ENCODE assay signal across 9 mouse cellular contexts in the genomic region with DNA sequence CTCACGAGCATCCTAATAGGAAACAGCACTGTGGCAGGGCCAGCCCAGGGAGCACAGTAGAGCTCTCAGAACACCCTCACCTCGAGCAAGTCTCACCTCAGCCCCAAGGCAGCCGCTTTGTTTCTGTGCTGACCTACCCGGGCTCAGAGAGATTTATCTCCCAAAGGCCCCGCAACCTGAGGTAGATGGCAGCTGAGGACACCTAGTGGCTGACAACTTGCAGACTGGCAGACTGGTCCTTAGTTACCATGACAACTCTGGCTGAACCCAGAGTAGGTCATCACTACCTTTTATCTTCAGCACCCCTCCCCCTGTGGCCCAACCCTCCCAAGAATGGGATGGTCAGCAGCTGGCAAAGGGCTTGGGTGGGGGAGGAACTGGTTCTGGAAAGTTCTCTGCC. TPM values are rescaled to one million over a fixed set of nuclear protein-coding genes. Genes with fewer than 3 reads are reported as not detected.
DNase-seq lines count a peak whose midpoint lies in the region; ATAC-seq and TF ChIP-seq lines count a peak whose summit lies in the region.
"Had no signal": no experiment of that assay in that cellular context is flagged by ENCODE, and none has a peak within 500 bp of the region (broad histone marks: within the 10 kb centered on the region; RNA-seq: fewer than 3 reads in every experiment).

No protein-coding gene starts in this region.

- WGBS in forebrain, embryonic 11.5 days: 23% methylated on average over 5 of the region's 5 CpGs
- WGBS in forebrain, embryonic 16.5 days: 16% methylated on average over 5 of the region's 5 CpGs
- 43% methylated on average over 5 of the region's 5 CpGs for WGBS in lung, adult 2 months

- TF ChIP-seq CTCF in lung, adult 2 months (IDR thresholded peaks at IDR 0.05; ENCODE audit: insufficient read depth, low read length): peak; percentile 31; the same call in 1 of the 2 replicates

- H3K27ac ChIP-seq in forebrain, embryonic 11.5 days (ENCODE audit: low read depth, low read length): no peak overlapping the region
- H3K27ac ChIP-seq in forebrain, embryonic 16.5 days (ENCODE audit: low read length): no peak overlapping the region
- H3K27ac ChIP-seq: limb, embryonic 15.5 days had no signal

- H3K9ac ChIP-seq in forebrain, embryonic 11.5 days (ENCODE audit: low read length): no peak overlapping the region
- no peak overlapping the region for H3K9ac ChIP-seq in forebrain, embryonic 16.5 days (replicated peaks; ENCODE audit: low read depth, low read length)
- H3K9ac ChIP-seq: limb, embryonic 15.5 days had no signal

- no peak overlapping the region for H3K4me2 ChIP-seq in forebrain, embryonic 11.5 days (ENCODE audit: low read depth, low read length, severe bottlenecking)
- H3K4me2 ChIP-seq in forebrain, embryonic 16.5 days (ENCODE audit: low read length): no peak overlapping the region
- H3K4me2 ChIP-seq: limb, embryonic 15.5 days had no signal

- H3K4me3 ChIP-seq in forebrain, embryonic 11.5 days (ENCODE audit: low read depth, low read length): no peak overlapping the region
- H3K4me3 ChIP-seq in forebrain, embryonic 16.5 days (replicated peaks; ENCODE audit: low read length): no peak overlapping the region
- H3K4me3 ChIP-seq in lung, adult 2 months (replicated peaks; ENCODE audit: extremely low read depth, low read depth, low read length): no peak overlapping the region
- H3K4me3 ChIP-seq: limb, embryonic 15.5 days had no signal

- DNase-seq in forebrain, embryonic 11.5 days (ENCODE audit: low spot score): peak; percentile 61
- DNase-seq in lung, adult 2 months: no peak
- no peak for DNase-seq in lung, adult 18-20 months
- peak; percentile 82 for DNase-seq in ZHBTc4 (ENCODE audit: low read depth, low spot score)
- DNase-seq in lung, postnatal 36 days: peak; percentile 31
- DNase-seq in layer of hippocampus, adult 9-10 months (ENCODE audit: low spot score): no peak

- no peaks in the 10 kb centered on the region for H3K36me3 ChIP-seq in forebrain, embryonic 11.5 days (ENCODE audit: control insufficient read depth, insufficient read depth, low read length)
- no peaks in the 10 kb centered on the region for H3K36me3 ChIP-seq in forebrain, embryonic 16.5 days (ENCODE audit: control insufficient read depth, insufficient read depth)
- H3K36me3 ChIP-seq: limb, embryonic 15.5 days had no signal

- TF ChIP-seq POLR2A in lung, adult 2 months (IDR thresholded peaks at IDR 0.05; ENCODE audit: borderline replicate concordance, extremely low read depth, low read depth, low read length): no peak

- no peaks in the 10 kb centered on the region for H3K27me3 ChIP-seq in forebrain, embryonic 11.5 days (ENCODE audit: control insufficient read depth, insufficient read depth, low read length)
- H3K27me3 ChIP-seq in forebrain, embryonic 16.5 days (replicated peaks; ENCODE audit: control insufficient read depth, insufficient read depth, low read length): no peaks in the 10 kb centered on the region
- H3K27me3 ChIP-seq: limb, embryonic 15.5 days had no signal

- ATAC-seq in forebrain, embryonic 11.5 days (replicated peaks; ENCODE audit: low FRiP score): no peak
- no peak for ATAC-seq in forebrain, embryonic 16.5 days
- ATAC-seq in erythroid progenitor cell, adult 5-6 weeks (replicated peaks; ENCODE audit: low FRiP score, poor library complexity, severe bottlenecking): no peak

- no peaks in the 10 kb centered on the region for H3K4me1 ChIP-seq in forebrain, embryonic 11.5 days (replicated peaks; ENCODE audit: control insufficient read depth, insufficient read depth, low read length)
- H3K4me1 ChIP-seq in forebrain, embryonic 16.5 days (replicated peaks; ENCODE audit: control insufficient read depth, insufficient read depth, low read length): no peaks in the 10 kb centered on the region
- no peaks in the 10 kb centered on the region for H3K4me1 ChIP-seq in lung, adult 2 months (ENCODE audit: control insufficient read depth, insufficient read depth, low read length)

- H3K9me3 ChIP-seq in forebrain, embryonic 11.5 days (ENCODE audit: control insufficient read depth, low read length): no peaks in the 10 kb centered on the region
- H3K9me3 ChIP-seq in forebrain, embryonic 16.5 days (ENCODE audit: control insufficient read depth, low read length): no peaks in the 10 kb centered on the region
- H3K9me3 ChIP-seq: limb, embryonic 15.5 days had no signal

RNA-seq across cellular contexts. Expression of a gene that starts 16.2 kb away (rescaled TPM):
- 5.7 and 6.3 TPM in 2 replicates for polyA plus RNA-seq in forebrain, embryonic 11.5 days (2014; fragmentation: Nextera tagmentation; extraction: Ambion mirVana)
- polyA plus RNA-seq in forebrain, embryonic 16.5 days (2015; fragmentation: Nextera tagmentation; extraction: Ambion mirVana): 11.3 and 11.8 TPM in 2 replicates
- polyA plus RNA-seq in lung, adult 2 months (2012; rRNA removed): 59.4 and 80.1 TPM in 2 replicates
- not detected in 2 replicates for total RNA-seq in erythroid progenitor cell, adult 5-6 weeks (2015; ENCODE audit: low replicate concordance)
- total RNA-seq in erythroid progenitor cell, adult 5-6 weeks (2017; ENCODE audit: low replicate concordance): not detected in 2 replicates

RNA-seq across cellular contexts. Expression of a gene that starts 44.0 kb away (rescaled TPM):
- polyA plus RNA-seq in forebrain, embryonic 11.5 days (2014; fragmentation: Nextera tagmentation; extraction: Ambion mirVana): 3.4 TPM in 2 replicates
- polyA plus RNA-seq in forebrain, embryonic 16.5 days (2015; fragmentation: Nextera tagmentation; extraction: Ambion mirVana): 2.3 and 2.8 TPM in 2 replicates
- 38.3 and 39.4 TPM in 2 replicates for polyA plus RNA-seq in lung, adult 2 months (2012; rRNA removed)
- total RNA-seq in erythroid progenitor cell, adult 5-6 weeks (2015; ENCODE audit: low replicate concordance): 0.36 TPM in 1 of 2 replicates, not detected in the other
- total RNA-seq in erythroid progenitor cell, adult 5-6 weeks (2017; ENCODE audit: low replicate concordance): 0.90 and 1.6 TPM in 2 replicates

Comparison
In these comparisons a context has a peak if more than half of its experiments do, and no peak if none do; other contexts are left out.
1. DNase-seq: peak in forebrain, embryonic 11.5 days (single experiment), ZHBTc4 (single experiment) and lung, postnatal 36 days (single experiment); none in lung, adult 2 months (single experiment), lung, adult 18-20 months (0 of 2) and layer of hippocampus, adult 9-10 months (single experiment).